Mouse (Mus musculus): ENCODE measurements around the gene Zfp260.

- TF ChIP-seq POLR2A (IDR thresholded peaks at IDR 0.05; ENCODE audit: extremely low read depth, insufficient read depth, low read length) (no peak), CTCF (IDR thresholded peaks at IDR 0.05; ENCODE audit: extremely low read depth, insufficient read depth, low read length) (no peak)
Measured at GRCm38 (mm10) chr7:30143555-30144209, 49.1 kb downstream of the Zfp260 start.

Measured in cortical plate, adult 2 months (tissue).